Comparison of ENCODE assay signal across 26 mouse cellular contexts in the genomic region with DNA sequence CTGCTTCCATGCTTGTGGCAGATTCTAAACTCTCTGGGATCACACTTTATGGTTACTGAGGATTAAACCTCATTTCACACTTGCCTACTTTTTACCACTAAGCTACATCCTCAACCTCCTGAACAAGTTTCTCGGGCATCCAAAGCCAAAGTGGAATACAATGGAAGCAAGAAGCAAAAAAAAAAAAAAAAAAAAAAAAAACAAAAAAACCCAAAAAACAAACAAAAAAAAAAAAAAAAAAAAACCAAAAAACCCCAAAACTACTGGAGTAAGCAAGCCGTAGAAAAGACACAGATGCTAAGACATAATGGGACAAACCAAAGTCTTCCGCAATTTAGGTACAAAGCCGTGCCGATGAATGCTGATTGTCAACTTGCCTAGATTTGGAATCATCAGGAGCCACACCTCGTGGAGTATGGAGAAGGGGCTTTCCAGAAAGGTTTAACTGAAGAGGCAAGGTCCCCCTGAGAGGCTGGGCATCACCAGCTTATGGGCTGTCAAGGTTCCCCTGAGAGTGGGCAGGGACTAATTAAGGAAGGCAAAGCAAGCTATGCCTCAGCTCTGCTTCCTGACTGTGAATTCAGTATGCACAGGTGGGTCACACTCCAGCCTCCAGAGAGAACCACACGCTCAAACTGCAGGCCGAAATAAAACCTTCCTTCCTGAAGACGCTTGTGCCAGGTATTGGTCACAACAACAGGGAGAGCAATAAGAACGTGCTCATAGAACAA.
"Had no signal": no experiment of that assay in that cellular context is flagged by ENCODE, and none has a peak within 500 bp of the region (broad histone marks: within the 10 kb centered on the region; RNA-seq: fewer than 3 reads in every experiment).

No protein-coding gene starts in this region.

- H3K4me2 ChIP-seq: embryonic facial prominence, embryonic 12.5 days; embryonic facial prominence, embryonic 13.5 days; embryonic facial prominence, embryonic 15.5 days; forebrain, embryonic 12.5 days; forebrain, embryonic 13.5 days; forebrain, embryonic 15.5 days had no signal

- H3K36me3 ChIP-seq: embryonic facial prominence, embryonic 12.5 days; embryonic facial prominence, embryonic 13.5 days; embryonic facial prominence, embryonic 15.5 days; forebrain, embryonic 10.5 days; forebrain, embryonic 12.5 days; forebrain, embryonic 15.5 days; heart, embryonic 10.5 days had no signal

- H3K27ac ChIP-seq: embryonic facial prominence, embryonic 12.5 days; embryonic facial prominence, embryonic 13.5 days; embryonic facial prominence, embryonic 15.5 days; forebrain, embryonic 10.5 days; forebrain, embryonic 12.5 days; forebrain, embryonic 13.5 days; forebrain, embryonic 15.5 days; gastrocnemius, adult 2 months; heart, adult 2 months; heart, embryonic 10.5 days had no signal

- H3K4me1 ChIP-seq: embryonic facial prominence, embryonic 12.5 days; forebrain, embryonic 10.5 days; forebrain, embryonic 12.5 days; forebrain, embryonic 13.5 days; heart, embryonic 10.5 days had no signal

- H3K9me3 ChIP-seq: embryonic facial prominence, embryonic 12.5 days; embryonic facial prominence, embryonic 15.5 days; forebrain, embryonic 12.5 days; forebrain, embryonic 15.5 days; heart, embryonic 10.5 days had no signal

- H3K27me3 ChIP-seq: embryonic facial prominence, embryonic 12.5 days; embryonic facial prominence, embryonic 13.5 days; embryonic facial prominence, embryonic 15.5 days; forebrain, embryonic 12.5 days; forebrain, embryonic 13.5 days; forebrain, embryonic 15.5 days had no signal

- ATAC-seq: forebrain, embryonic 13.5 days; forebrain, embryonic 14.5 days; forebrain, embryonic 15.5 days; forebrain, embryonic 16.5 days; forebrain, postnatal 0 days had no signal

- H3K9ac ChIP-seq: embryonic facial prominence, embryonic 12.5 days; embryonic facial prominence, embryonic 13.5 days; embryonic facial prominence, embryonic 15.5 days; forebrain, embryonic 12.5 days; forebrain, embryonic 13.5 days; forebrain, embryonic 15.5 days; forebrain, postnatal 0 days had no signal

- H3K4me3 ChIP-seq: embryonic facial prominence, embryonic 12.5 days; embryonic facial prominence, embryonic 13.5 days; embryonic facial prominence, embryonic 15.5 days; erythroblast, embryonic 14.5 days; forebrain, embryonic 10.5 days; forebrain, embryonic 12.5 days; forebrain, embryonic 13.5 days; forebrain, embryonic 15.5 days; gastrocnemius, adult 2 months; heart, adult 2 months; heart, embryonic 10.5 days had no signal

- DNase-seq: cerebellum, adult 9-10 months; cerebellum, adult 9-11 months; cerebellum, postnatal 10 days; cerebellum, postnatal 14 days; cerebellum, postnatal 25 days; cerebellum, postnatal 36 days; embryo, embryonic 11 days; forebrain, postnatal 0 days; gastrocnemius, adult 2 months; gastrocnemius, postnatal 10 days; gastrocnemius, postnatal 14 days; gastrocnemius, postnatal 25 days; gastrocnemius, postnatal 36 days; heart, adult 18-20 months; heart, adult 2 months had no signal
